Mouse (Mus musculus): ENCODE measurements around the gene Cyba.

GRCm38 (mm10) chr8:122423217-122423616, 9.5 kb downstream of the Cyba start:
- TF ChIP-seq POLR2A (IDR thresholded peaks at IDR 0.05; ENCODE audit: extremely low read depth, insufficient read depth, low read length): no peak
- no peak for TF ChIP-seq CTCF (IDR thresholded peaks at IDR 0.05; ENCODE audit: low read depth, low read length)
